Mouse (Mus musculus) cerebellum, adult 2 months (tissue): Measurements from ENCODE around the gene Cdkl4.

Experiments used
- CTCF ChIP-seq: fragments of 200-500 bp; IDR thresholded peaks from 2 replicates; pipeline ENCODE4 v1.5.1; 2011; ENCODE audit warnings: low read depth, mild to moderate bottlenecking, control low read depth, low read length, moderate library complexity, borderline replicate concordance; ENCODE audit not compliant: insufficient read depth
- POLR2A ChIP-seq: fragments of 200-500 bp; IDR thresholded peaks from 2 replicates; pipeline ENCODE4 v1.6.1; 2011; ENCODE audit warnings: low read length, control low read depth, borderline replicate concordance; ENCODE audit not compliant: insufficient read depth

DNA sequence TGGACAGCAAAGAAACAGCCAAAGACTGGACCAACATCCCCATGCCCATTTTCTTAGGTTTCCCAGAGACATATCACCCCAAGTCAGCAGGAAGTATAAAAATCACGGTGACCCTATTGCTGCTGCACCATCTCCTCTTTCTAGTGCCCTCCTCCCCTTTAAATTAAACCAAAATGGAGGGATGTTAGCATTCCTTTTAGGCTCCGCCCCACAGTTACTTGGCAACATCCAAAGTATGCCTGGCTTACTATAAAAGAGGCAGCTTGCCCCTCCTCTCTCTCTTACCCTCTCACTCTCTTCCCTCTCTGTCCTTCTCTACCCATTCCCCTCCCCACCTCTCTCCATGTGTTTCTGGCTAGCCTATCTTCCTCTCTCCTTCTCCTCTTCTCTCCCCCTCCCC, 9.2 kb downstream of the Cdkl4 start:
- TF ChIP-seq POLR2A = no peak
- TF ChIP-seq CTCF = no peak
